Mouse (Mus musculus): ENCODE data around the gene Gm39115. TPM values are rescaled to one million over a fixed set of nuclear protein-coding genes. Genes with fewer than 3 reads are reported as not detected.

Gm39115 gene
- total and polyA plus RNA-seq, 3 experiments, result not detected

DNA sequence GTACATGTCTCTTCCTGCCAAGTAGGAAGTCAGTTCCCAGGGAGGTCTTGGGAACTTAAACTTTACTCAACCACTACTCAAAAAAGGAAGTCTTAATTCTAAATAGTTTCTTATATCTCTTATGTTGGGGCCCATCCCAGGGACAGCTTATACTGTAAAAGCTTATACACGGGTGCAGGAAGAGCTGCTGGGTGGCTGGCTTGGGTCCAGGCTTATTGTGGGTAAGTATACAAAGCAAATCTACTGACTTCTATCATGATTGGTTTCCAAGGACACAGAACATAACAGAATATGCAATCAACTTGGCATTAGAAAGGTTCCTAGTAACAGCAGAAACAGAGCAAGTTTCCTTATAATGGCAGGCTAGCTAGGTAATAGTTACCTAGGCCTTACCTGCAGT, 19.5 kb upstream of the Gm39115 start:
- H3K4me3 ChIP-seq (ENCODE audit: control insufficient read depth in 1 of 2, insufficient read depth in 1 of 2, low read depth in 2 of 2, low read length in 2 of 2), result no peak overlapping the region
- no peaks in the 10 kb centered on the region; a peak in 1 of 4 replicates for H3K27me3 ChIP-seq (ENCODE audit: control insufficient read depth in 1 of 2, insufficient read depth in 2 of 2, low read length in 2 of 2)
- no peak overlapping the region for H3K27ac ChIP-seq (ENCODE audit: control insufficient read depth, low read depth, low read length)
- no peaks in the 10 kb centered on the region for H3K9me3 ChIP-seq (replicated peaks; ENCODE audit: insufficient read depth, low read length)
- H3K79me2 ChIP-seq (ENCODE audit: control insufficient read depth, insufficient read depth, low read length, poor library complexity), result no peaks in the 10 kb centered on the region
- TF ChIP-seq CHD1 (IDR thresholded peaks at IDR 0.05; ENCODE audit: low read depth, low read length), result no peak
- TF ChIP-seq SMC3 (IDR thresholded peaks at IDR 0.05; ENCODE audit: low read depth, low read length), result no peak
- no peak for TF ChIP-seq MYC (IDR thresholded peaks at IDR 0.05; ENCODE audit: low read depth, low read length)
- TF ChIP-seq KAT2A (conservative IDR thresholded peaks at IDR 0.05; ENCODE audit: low read depth, low read length), result no peak
- H3K4me1 ChIP-seq (ENCODE audit: control insufficient read depth in 1 of 2, insufficient read depth in 2 of 2, low read length in 2 of 2), result no peaks in the 10 kb centered on the region
- no peak overlapping the region for H3K9ac ChIP-seq (ENCODE audit: control insufficient read depth, low read depth, low read length, poor library complexity, severe bottlenecking)
- peak; percentile 19 for DNase-seq (ENCODE audit: low read depth, low spot score)
- H3K36me3 ChIP-seq (ENCODE audit: control insufficient read depth in 1 of 2, insufficient read depth in 2 of 2, low read length in 2 of 2), result no peaks in the 10 kb centered on the region

DNA sequence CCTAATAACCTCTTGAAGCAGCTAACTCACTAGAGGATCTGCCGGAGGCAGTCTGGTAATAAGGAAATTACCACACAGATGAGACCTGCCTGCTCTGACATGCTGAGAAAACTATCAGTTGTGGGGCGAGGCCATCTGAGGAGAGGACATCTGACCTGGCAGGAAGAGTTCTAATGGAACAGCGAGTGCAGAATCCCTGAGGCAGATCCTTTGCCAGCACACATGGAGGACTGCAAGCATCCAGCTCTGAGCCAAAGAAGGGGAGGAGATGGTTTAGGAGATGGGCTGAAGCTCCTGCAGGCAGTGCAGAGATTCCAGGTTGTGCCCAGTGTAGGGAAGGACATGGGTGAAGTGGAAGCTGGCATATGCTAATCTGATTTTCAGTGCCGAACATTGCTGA, 16.4 kb upstream of the Gm39115 start:
- Histone ChIP-seq H3K27me3 (ENCODE audit: control insufficient read depth in 1 of 2, insufficient read depth in 2 of 2, low read length in 2 of 2) (no peaks in the 10 kb centered on the region; a peak in 1 of 4 replicates), H3K79me2 (ENCODE audit: control insufficient read depth, insufficient read depth, low read length, poor library complexity) (no peaks in the 10 kb centered on the region), H3K4me3 (ENCODE audit: control insufficient read depth in 1 of 2, insufficient read depth in 1 of 2, low read depth in 2 of 2, low read length in 2 of 2) (no peak overlapping the region), H3K9ac (ENCODE audit: control insufficient read depth, low read depth, low read length, poor library complexity, severe bottlenecking) (no peak overlapping the region), H3K27ac (ENCODE audit: control insufficient read depth, low read depth, low read length) (no peak overlapping the region), H3K36me3 (ENCODE audit: control insufficient read depth in 1 of 2, insufficient read depth in 2 of 2, low read length in 2 of 2) (no peaks in the 10 kb centered on the region), H3K9me3 (replicated peaks; ENCODE audit: insufficient read depth, low read length) (no peaks in the 10 kb centered on the region), H3K4me1 (ENCODE audit: control insufficient read depth in 1 of 2, insufficient read depth in 2 of 2, low read length in 2 of 2) (no peaks in the 10 kb centered on the region)
- TF ChIP-seq RCOR1 (IDR thresholded peaks at IDR 0.05; ENCODE audit: low read depth, low read length) (no peak), MAX (IDR thresholded peaks at IDR 0.05; ENCODE audit: low read length) (no peak), SIN3A (IDR thresholded peaks at IDR 0.05; ENCODE audit: low read length) (no peak), HCFC1 (IDR thresholded peaks at IDR 0.05; ENCODE audit: low read depth, low read length) (no peak), TCF12 (IDR thresholded peaks at IDR 0.05; ENCODE audit: low read depth, low read length) (no peak), ZKSCAN1 (IDR thresholded peaks at IDR 0.05; ENCODE audit: low read depth, low read length) (no peak)
- no peak for DNase-seq (ENCODE audit: low read depth, low spot score)

DNA sequence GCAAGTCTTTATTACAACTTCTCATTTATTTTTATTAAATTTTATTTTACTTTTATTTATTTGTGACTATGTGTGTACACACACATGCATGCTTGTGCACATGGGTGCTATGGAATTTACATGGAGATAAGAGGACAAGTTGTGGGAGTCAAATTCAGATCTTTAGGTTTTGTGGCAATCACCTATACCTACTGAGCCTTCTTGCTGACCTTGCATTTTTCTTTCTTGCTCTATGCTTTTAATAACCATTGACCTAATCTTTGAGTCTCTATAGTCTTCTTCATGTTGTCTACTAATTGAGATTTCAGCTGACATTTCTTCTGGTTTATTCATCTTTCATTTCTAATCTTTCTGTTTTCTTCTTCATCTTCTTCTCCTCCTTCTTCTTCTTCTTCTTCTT, 12.8 kb upstream of the Gm39115 start:
- no peak for DNase-seq (ENCODE audit: low read depth, low spot score)
- Histone ChIP-seq H3K9ac (ENCODE audit: control insufficient read depth, low read depth, low read length, poor library complexity, severe bottlenecking) (no peak overlapping the region), H3K36me3 (ENCODE audit: control insufficient read depth in 1 of 2, insufficient read depth in 2 of 2, low read length in 2 of 2) (no peaks in the 10 kb centered on the region), H3K4me1 (ENCODE audit: control insufficient read depth in 1 of 2, insufficient read depth in 2 of 2, low read length in 2 of 2) (no peaks in the 10 kb centered on the region), H3K27me3 (ENCODE audit: control insufficient read depth in 1 of 2, insufficient read depth in 2 of 2, low read length in 2 of 2) (no peaks in the 10 kb centered on the region; a peak in 1 of 4 replicates), H3K79me2 (ENCODE audit: control insufficient read depth, insufficient read depth, low read length, poor library complexity) (no peaks in the 10 kb centered on the region), H3K9me3 (replicated peaks; ENCODE audit: insufficient read depth, low read length) (no peaks in the 10 kb centered on the region), H3K4me3 (ENCODE audit: control insufficient read depth in 1 of 2, insufficient read depth in 1 of 2, low read depth in 2 of 2, low read length in 2 of 2) (no peak overlapping the region), H3K27ac (ENCODE audit: control insufficient read depth, low read depth, low read length) (no peak overlapping the region)
- no peak for TF ChIP-seq TAL1 (IDR thresholded peaks at IDR 0.05; ENCODE audit: low read length)
- no peak for TF ChIP-seq MAZ (IDR thresholded peaks at IDR 0.05; ENCODE audit: low read depth, low read length)
- no peak for TF ChIP-seq ZMIZ1 (IDR thresholded peaks at IDR 0.05; ENCODE audit: low read depth, low read length)
- TF ChIP-seq TBP (IDR thresholded peaks at IDR 0.05; ENCODE audit: low read depth, low read length), result no peak
- no peak for TF ChIP-seq EP300 (IDR thresholded peaks at IDR 0.05; ENCODE audit: low read depth in 1 of 2, low read length in 2 of 2)
- no peak for TF ChIP-seq GATA1 (IDR thresholded peaks at IDR 0.05; ENCODE audit: low read depth, low read length)
- no peak for TF ChIP-seq KAT2A (conservative IDR thresholded peaks at IDR 0.05; ENCODE audit: low read depth, low read length)
- no peak for TF ChIP-seq MEF2A (IDR thresholded peaks at IDR 0.05; ENCODE audit: extremely low read depth, insufficient replicate concordance, low read depth, low read length, poor library complexity, severe bottlenecking)
- no peak for TF ChIP-seq POLR2AphosphoS5 (IDR thresholded peaks at IDR 0.05; ENCODE audit: borderline replicate concordance, low read depth, low read length)
- TF ChIP-seq GABPA (IDR thresholded peaks at IDR 0.05; ENCODE audit: low read depth, low read length), result no peak
- no peak for TF ChIP-seq ZNF384 (IDR thresholded peaks at IDR 0.05; ENCODE audit: low read depth, low read length)
- TF ChIP-seq MYB (IDR thresholded peaks at IDR 0.05; ENCODE audit: low read depth, low read length), result no peak
- no peak for TF ChIP-seq CHD2 (IDR thresholded peaks at IDR 0.05; ENCODE audit: low read length)
- TF ChIP-seq MAX (IDR thresholded peaks at IDR 0.05; ENCODE audit: low read length), result no peak
- no peak for TF ChIP-seq ZKSCAN1 (IDR thresholded peaks at IDR 0.05; ENCODE audit: low read depth, low read length)
- TF ChIP-seq RCOR1 (IDR thresholded peaks at IDR 0.05; ENCODE audit: low read depth, low read length), result no peak
- TF ChIP-seq SMC3 (IDR thresholded peaks at IDR 0.05; ENCODE audit: low read depth, low read length), result no peak

Data from MEL (cell line).